Mouse (Mus musculus): Measurements from ENCODE around the gene Hmx2. TPM values are rescaled to one million over a fixed set of nuclear protein-coding genes. Genes with fewer than 3 reads are reported as not detected.

Hmx2 gene
- total and polyA plus RNA-seq, 3 experiments = 2.0 to 3.1 (median 2.9) TPM

- H3K4me3 ChIP-seq (replicated peaks in 1 of 3; ENCODE audit: low read depth in 2 of 3, low read length in 2 of 3, poor library complexity in 1 of 3) = peak within 1 kb of the TSS; percentile 85 to 91 (median 90)
- peaks cover 32 to 37% of the 10 kb centered on the region in 2 experiments for H3K36me3 ChIP-seq (replicated peaks in 1 of 2; ENCODE audit: control insufficient read depth in 1 of 2, insufficient read depth in 1 of 2, low read length in 1 of 2)
- TF ChIP-seq MAX (IDR thresholded peaks at IDR 0.05; ENCODE audit: low read length) (peak; percentile 40; the same call in 1 of the 2 replicates), NELFE (IDR thresholded peaks at IDR 0.05; ENCODE audit: low read depth, low read length) (peak; percentile 92), MEF2A (IDR thresholded peaks at IDR 0.05; ENCODE audit: borderline replicate concordance, low read depth, low read length) (no peak; the same call in 1 of the 2 replicates), MXI1 (IDR thresholded peaks at IDR 0.05; ENCODE audit: low read depth, low read length) (no peak), SIN3A (IDR thresholded peaks at IDR 0.05; ENCODE audit: low read length) (peak; percentile 47; the same call in 1 of the 2 replicates), IRF4 (IDR thresholded peaks at IDR 0.05; ENCODE audit: low read depth, low read length) (peak; percentile 14; the same call in 1 of the 2 replicates), CTCF (conservative IDR thresholded peaks at IDR 0.05 in 1 of 2, IDR thresholded peaks at IDR 0.05 in 1 of 2; ENCODE audit: low read depth in 2 of 2, low read length in 2 of 2) (no peak), ZMIZ1 (IDR thresholded peaks at IDR 0.05; ENCODE audit: low read depth, low read length) (peak; percentile 54), USF1 (IDR thresholded peaks at IDR 0.05; ENCODE audit: low read depth, low read length) (no peak), GABPA (IDR thresholded peaks at IDR 0.05; ENCODE audit: insufficient replicate concordance, low read depth, low read length) (peak; percentile 89; the same call in 1 of the 2 replicates), ZC3H11A (IDR thresholded peaks at IDR 0.05; ENCODE audit: low read depth, low read length) (no peak), TBP (conservative IDR thresholded peaks at IDR 0.05; ENCODE audit: low read depth, low read length) (peak; percentile 81), CHD1 (IDR thresholded peaks at IDR 0.05; ENCODE audit: low read depth, low read length) (no peak), NRF1 (IDR thresholded peaks at IDR 0.05; ENCODE audit: low read depth, low read length) (peak; percentile 89), EP300 (IDR thresholded peaks at IDR 0.05; ENCODE audit: low read length) (no peak), CHD2 (IDR thresholded peaks at IDR 0.05; ENCODE audit: low read length) (peak; percentile 80), MYC (IDR thresholded peaks at IDR 0.05; ENCODE audit: low read depth, low read length) (peak; percentile 35; the same call in 1 of the 2 replicates), E2F4 (IDR thresholded peaks at IDR 0.05; ENCODE audit: insufficient replicate concordance, low read depth, low read length) (no peak), ETS1 (conservative IDR thresholded peaks at IDR 0.05; ENCODE audit: low read depth, low read length) (no peak), RAD21 (IDR thresholded peaks at IDR 0.05; ENCODE audit: low read depth, low read length) (no peak), HCFC1 (IDR thresholded peaks at IDR 0.05; ENCODE audit: low read depth, low read length) (peak; percentile 97), POLR2A (IDR thresholded peaks at IDR 0.05; ENCODE audit: low read depth, low read length) (peak; percentile 97), ZNF384 (IDR thresholded peaks at IDR 0.05; ENCODE audit: low read depth, low read length) (no peak), KAT2A (IDR thresholded peaks at IDR 0.05; ENCODE audit: insufficient replicate concordance, low read length) (peak; percentile 99), JUN (IDR thresholded peaks at IDR 0.05; ENCODE audit: insufficient read depth, low read depth, low read length) (no peak), ELF1 (IDR thresholded peaks at IDR 0.05; ENCODE audit: low read depth, low read length) (peak; percentile 76; the same call in 1 of the 2 replicates), JUND (conservative IDR thresholded peaks at IDR 0.05; ENCODE audit: low read depth, low read length) (no peak), MAFK (IDR thresholded peaks at IDR 0.05; ENCODE audit: insufficient replicate concordance, low read length) (no peak), USF2 (conservative IDR thresholded peaks at IDR 0.05; ENCODE audit: low read depth, low read length) (no peak), SMC3 (IDR thresholded peaks at IDR 0.05; ENCODE audit: low read depth, low read length) (no peak), MAZ (IDR thresholded peaks at IDR 0.05; ENCODE audit: low read depth, low read length) (peak; percentile 72), PAX5 (IDR thresholded peaks at IDR 0.05; ENCODE audit: low read length) (no peak), TCF12 (IDR thresholded peaks at IDR 0.05; ENCODE audit: low read depth, low read length) (peak; percentile 73), UBTF (IDR thresholded peaks at IDR 0.05; ENCODE audit: low read depth, low read length) (no peak), POLR2AphosphoS2 (IDR thresholded peaks at IDR 0.05; ENCODE audit: low read depth, low read length) (peak; percentile 87; the same call in 1 of the 2 replicates), ZKSCAN1 (IDR thresholded peaks at IDR 0.05; ENCODE audit: borderline replicate concordance, low read depth, low read length) (no peak), BHLHE40 (IDR thresholded peaks at IDR 0.05; ENCODE audit: low read depth, low read length) (no peak), RCOR1 (conservative IDR thresholded peaks at IDR 0.05; ENCODE audit: low read depth, low read length) (no peak)
- peaks cover 43% of the 10 kb centered on the region for H3K79me2 ChIP-seq (replicated peaks; ENCODE audit: control insufficient read depth, extremely low read depth, insufficient read depth, poor library complexity, severe bottlenecking)
- peak; percentile 94 for DNase-seq (ENCODE audit: extremely low read depth)
- peak within 1 kb of the TSS; percentile 91 for H3K4me2 ChIP-seq (ENCODE audit: insufficient read depth, low read depth, poor library complexity, severe bottlenecking)
- peaks cover 7% of the 10 kb centered on the region for H3K27me3 ChIP-seq (replicated peaks)
- H3K9me3 ChIP-seq (replicated peaks; ENCODE audit: low read length) = no peaks in the 10 kb centered on the region
- dilution Hi-C loops (cut with MboI; ENCODE audit: extremely low pct_ligation_motif_present, extremely low pct_unique_long_range_greater_than_20kb, low sequenced_read_pairs) = no loop called here
- peaks cover 6 to 28% of the 10 kb centered on the region in 2 experiments; a peak in 3 of 4 replicates for H3K4me1 ChIP-seq (ENCODE audit: control insufficient read depth in 1 of 2, insufficient read depth in 2 of 2)
- in situ Hi-C loops (cut with MboI; ENCODE audit: low pct_ligation_motif_present, low pct_unique_long_range_greater_than_20kb, low sequenced_read_pairs) = no loop called here
- peak within 1 kb of the TSS; percentile 85 for H3K9ac ChIP-seq (ENCODE audit: insufficient read depth, low read depth)
- H3K27ac ChIP-seq (ENCODE audit: insufficient read depth, low read depth) = peak within 1 kb of the TSS; percentile 46
Measured at GRCm38 (mm10) chr7:131559986-131560696, 11.6 kb downstream of the Hmx2 start, which contains the start of gene Bub3. TSS of gene Bub3 (plus strand) at chr7:131560222.
